Mouse (Mus musculus) liver, adult 2 months (tissue): ENCODE measurements at regions not wholly inside any gene's neighbourhood (a gene's known extent, or its start where the extent isn't known, plus 50 kb on each side); places are given as distances from the start of the nearest gene placed in this dataset.

Experiments
- CTCF ChIP-seq: fragments of 200-500 bp; IDR thresholded peaks from 2 replicates; pipeline ENCODE4 v1.5.1; 2011; ENCODE audit warnings: low read depth, low read length, control low read depth
- POLR2A ChIP-seq: fragments of 200-500 bp; IDR thresholded peaks from 2 replicates; pipeline ENCODE4 v1.6.1; 2011; ENCODE audit warnings: low read length, control low read depth; ENCODE audit not compliant: insufficient read depth; ENCODE audit errors: extremely low read depth

- TF ChIP-seq CTCF (no peak), POLR2A (no peak)
Observed at GRCm38 (mm10) chr5:75817396-75817795, 160.9 kb downstream of the Kdr start.
